Mouse (Mus musculus): ENCODE data around the gene Gm17428. TPM values are rescaled to one million over a fixed set of nuclear protein-coding genes. Genes with fewer than 3 reads are reported as not detected.

Gene Gm17428
- polyA plus RNA-seq, 1 experiment from 2014 or later = not detected

- 60% methylated on average over 18 of the region's 18 CpGs for WGBS
- ATAC-seq (ENCODE audit: borderline replicate concordance, extremely low read depth, low FRiP score, low TSS enrichment) = no peak; the same call in 1 of the 2 replicates
These were observed 27.4 kb downstream of the Gm17428 start for GRCm38 (mm10) chr14:55003878-55004855.

GRCm38 (mm10) chr14:55005506-55005905 lies 28.8 kb downstream of the Gm17428 start:
- H3K4me1 ChIP-seq = peaks cover 31% of the 10 kb centered on the region
- H3K9ac ChIP-seq = no peak overlapping the region
- WGBS = 51% methylated on average over 2 of the region's 2 CpGs
- H3K27ac ChIP-seq = no peak overlapping the region
- peak; percentile 71; the same call in 1 of the 2 replicates for ATAC-seq (ENCODE audit: borderline replicate concordance, extremely low read depth, low FRiP score, low TSS enrichment)
- H3K27me3 ChIP-seq = no peaks in the 10 kb centered on the region
- no peak overlapping the region for H3K4me2 ChIP-seq
- H3K36me3 ChIP-seq = no peaks in the 10 kb centered on the region
- no peak overlapping the region for H3K4me3 ChIP-seq
- no peaks in the 10 kb centered on the region for H3K9me3 ChIP-seq

More at GRCm38 (mm10) chr14:55003878-55004855, 27.4 kb downstream of the Gm17428 start:
- Histone ChIP-seq H3K4me1 (peaks cover 31% of the 10 kb centered on the region), H3K27me3 (no peaks in the 10 kb centered on the region), H3K4me2 (no peak overlapping the region), H3K27ac (no peak overlapping the region; the same call in 1 of the 2 replicates), H3K36me3 (no peaks in the 10 kb centered on the region), H3K9me3 (no peaks in the 10 kb centered on the region), H3K9ac (no peak overlapping the region), H3K4me3 (no peak overlapping the region)

- Histone ChIP-seq H3K9ac (no peak overlapping the region), H3K4me1 (peaks cover 31% of the 10 kb centered on the region), H3K4me2 (no peak overlapping the region), H3K4me3 (no peak overlapping the region), H3K9me3 (no peaks in the 10 kb centered on the region), H3K27me3 (no peaks in the 10 kb centered on the region), H3K36me3 (no peaks in the 10 kb centered on the region), H3K27ac (no peak overlapping the region)
- WGBS = 71% methylated on average over 8 of the region's 8 CpGs
- no peak for ATAC-seq (ENCODE audit: borderline replicate concordance, extremely low read depth, low FRiP score, low TSS enrichment)
These were observed 29.2 kb downstream of the Gm17428 start for GRCm38 (mm10) chr14:55005967-55006366.

- Histone ChIP-seq H3K4me2 (no peak overlapping the region), H3K27me3 (no peaks in the 10 kb centered on the region), H3K4me1 (peaks cover 31% of the 10 kb centered on the region), H3K9ac (no peak overlapping the region), H3K9me3 (no peaks in the 10 kb centered on the region), H3K36me3 (no peaks in the 10 kb centered on the region), H3K4me3 (no peak overlapping the region), H3K27ac (no peak overlapping the region)
- 61% methylated on average over 3 of the region's 3 CpGs for WGBS
- ATAC-seq (ENCODE audit: borderline replicate concordance, extremely low read depth, low FRiP score, low TSS enrichment) = no peak
These were observed 29.8 kb downstream of the Gm17428 start for GRCm38 (mm10) chr14:55006541-55006940.

GRCm38 (mm10) chr14:55007120-55007908 lies 30.6 kb downstream of the Gm17428 start:
- H3K27me3 ChIP-seq = no peaks in the 10 kb centered on the region
- WGBS = 84% methylated on average over 9 of the region's 9 CpGs
- no peak for ATAC-seq (ENCODE audit: borderline replicate concordance, extremely low read depth, low FRiP score, low TSS enrichment)
- no peak overlapping the region for H3K4me2 ChIP-seq
- no peaks in the 10 kb centered on the region for H3K36me3 ChIP-seq
- no peak overlapping the region for H3K27ac ChIP-seq
- no peak overlapping the region for H3K4me3 ChIP-seq
- peaks cover 26% of the 10 kb centered on the region for H3K4me1 ChIP-seq
- no peaks in the 10 kb centered on the region for H3K9me3 ChIP-seq
- no peak overlapping the region for H3K9ac ChIP-seq

- H3K27ac ChIP-seq = no peak overlapping the region
These were observed 31.7 kb downstream of the Gm17428 start for GRCm38 (mm10) chr14:55008417-55008816.

GRCm38 (mm10) chr14:55011116-55011515 lies 34.4 kb downstream of the Gm17428 start:
- Histone ChIP-seq H3K9ac (no peak overlapping the region), H3K9me3 (no peaks in the 10 kb centered on the region), H3K36me3 (no peaks in the 10 kb centered on the region), H3K4me1 (peaks cover 9% of the 10 kb centered on the region; the same call in 1 of the 2 replicates), H3K27me3 (no peaks in the 10 kb centered on the region), H3K4me2 (no peak overlapping the region), H3K4me3 (no peak overlapping the region), H3K27ac (no peak overlapping the region)
- WGBS = 57% methylated on average over 4 of the region's 4 CpGs
- no peak for ATAC-seq (ENCODE audit: borderline replicate concordance, extremely low read depth, low FRiP score, low TSS enrichment)

More at GRCm38 (mm10) chr14:55008417-55008816, 31.7 kb downstream of the Gm17428 start:
- H3K27me3 ChIP-seq = no peaks in the 10 kb centered on the region
- H3K4me2 ChIP-seq = no peak overlapping the region
- no peaks in the 10 kb centered on the region for H3K9me3 ChIP-seq
- H3K4me3 ChIP-seq = no peak overlapping the region
- no peak overlapping the region for H3K9ac ChIP-seq
- H3K36me3 ChIP-seq = no peaks in the 10 kb centered on the region
- peaks cover 15% of the 10 kb centered on the region for H3K4me1 ChIP-seq
- no peak for ATAC-seq (ENCODE audit: borderline replicate concordance, extremely low read depth, low FRiP score, low TSS enrichment)
- 70% methylated on average over 8 of the region's 8 CpGs for WGBS

GRCm38 (mm10) chr14:55014591-55014990 lies 37.9 kb downstream of the Gm17428 start:
- H3K4me3 ChIP-seq = peak overlapping the region; percentile 73
- H3K9ac ChIP-seq = peak overlapping the region; percentile 76
- H3K27me3 ChIP-seq = no peaks in the 10 kb centered on the region
- H3K9me3 ChIP-seq = no peaks in the 10 kb centered on the region
- H3K27ac ChIP-seq = peak overlapping the region; percentile 96
- under 1% methylated on average over 27 of the region's 27 CpGs for WGBS
- peak; percentile 62 for ATAC-seq (ENCODE audit: borderline replicate concordance, extremely low read depth, low FRiP score, low TSS enrichment)
- H3K4me1 ChIP-seq = peaks cover 13% of the 10 kb centered on the region
- peak overlapping the region; percentile 75 for H3K4me2 ChIP-seq
- peaks cover 23% of the 10 kb centered on the region for H3K36me3 ChIP-seq

GRCm38 (mm10) chr14:55014991-55015766 lies 38.4 kb downstream of the Gm17428 start, which contains the start of gene Ngdn:
Gene Ngdn (plus strand): TSS chr14:55015454.
- Histone ChIP-seq H3K4me1 (peaks cover 13% of the 10 kb centered on the region), H3K4me2 (peak within 1 kb of the TSS; percentile 79), H3K9ac (peak within 1 kb of the TSS; percentile 77), H3K27ac (peak within 1 kb of the TSS; percentile 96), H3K36me3 (peaks cover 26% of the 10 kb centered on the region), H3K4me3 (peak within 1 kb of the TSS; percentile 73), H3K27me3 (no peaks in the 10 kb centered on the region), H3K9me3 (no peaks in the 10 kb centered on the region)
- WGBS = under 1% methylated on average over 36 of the region's 36 CpGs
- ATAC-seq (ENCODE audit: borderline replicate concordance, extremely low read depth, low FRiP score, low TSS enrichment) = peak; percentile 96

- Histone ChIP-seq H3K4me2 (peak overlapping the region; percentile 79), H3K9me3 (no peaks in the 10 kb centered on the region), H3K27ac (peak overlapping the region; percentile 42), H3K4me3 (peak overlapping the region; percentile 73), H3K27me3 (no peaks in the 10 kb centered on the region), H3K9ac (peak overlapping the region; percentile 77), H3K4me1 (peaks cover 13% of the 10 kb centered on the region), H3K36me3 (peaks cover 31% of the 10 kb centered on the region)
- ATAC-seq (ENCODE audit: borderline replicate concordance, extremely low read depth, low FRiP score, low TSS enrichment) = no peak; the same call in 1 of the 2 replicates
- WGBS = under 1% methylated on average over 17 of the region's 17 CpGs
These were observed 39.0 kb downstream of the Gm17428 start for GRCm38 (mm10) chr14:55015767-55016111.

GRCm38 (mm10) chr14:55016876-55017275 lies 40.1 kb downstream of the Gm17428 start:
- H3K4me2 ChIP-seq = no peak overlapping the region; the same call in 1 of the 2 replicates
- no peak for ATAC-seq (ENCODE audit: borderline replicate concordance, extremely low read depth, low FRiP score, low TSS enrichment)
- 88% methylated on average over 16 of the region's 16 CpGs for WGBS
- H3K4me1 ChIP-seq = peaks cover 13% of the 10 kb centered on the region
- no peak overlapping the region for H3K27ac ChIP-seq
- no peak overlapping the region for H3K4me3 ChIP-seq
- H3K9ac ChIP-seq = no peak overlapping the region
- H3K9me3 ChIP-seq = no peaks in the 10 kb centered on the region
- peaks cover 43% of the 10 kb centered on the region for H3K36me3 ChIP-seq
- no peaks in the 10 kb centered on the region for H3K27me3 ChIP-seq
